Mouse (Mus musculus) heart, embryonic 11.5 days (tissue): ENCODE measurements around the gene Acap2. TPM values are rescaled to one million over a fixed set of nuclear protein-coding genes. Genes with fewer than 3 reads are reported as not detected.

Experiments used
- ATAC-seq: fragments of 200-750 bp; cut with Nextera tagmentation; replicated peaks from 2 replicates; pipeline ENCODE4 v1.8.0; 2017; ENCODE audit warnings: moderate library complexity; ENCODE audit not compliant: insufficient number of reproducible peaks, low FRiP score, low TSS enrichment
- H3K27ac ChIP-seq: fragments of 300-500 bp; sonication (generic); 2 replicates; pipeline ENCODE4 v1.5.1; 2014; ENCODE audit warnings: mild to moderate bottlenecking, low read depth, low read length
- H3K27me3 ChIP-seq: fragments of 300-500 bp; sonication (generic); 2 replicates; pipeline ENCODE4 v1.6.1; 2014; ENCODE audit warnings: mild to moderate bottlenecking, low read length, mixed read lengths; ENCODE audit not compliant: control insufficient read depth, insufficient read depth
- H3K36me3 ChIP-seq: fragments of 300-500 bp; sonication (generic); 2 replicates; pipeline ENCODE4 v1.6.1; 2014; ENCODE audit warnings: mild to moderate bottlenecking, low read length, moderate library complexity, mixed read lengths; ENCODE audit not compliant: control insufficient read depth, insufficient read depth
- H3K4me1 ChIP-seq: fragments of 300-500 bp; sonication (generic); 2 replicates; pipeline ENCODE4 v1.6.1; 2014; ENCODE audit warnings: low read length; ENCODE audit not compliant: control insufficient read depth, insufficient read depth
- H3K4me2 ChIP-seq: fragments of 300-500 bp; sonication (generic); 2 replicates; pipeline ENCODE4 v1.6.1; 2014; ENCODE audit warnings: mild to moderate bottlenecking, moderate library complexity
- H3K4me3 ChIP-seq: fragments of 300-500 bp; sonication (generic); 2 replicates; pipeline ENCODE4 v1.5.1; 2014; ENCODE audit warnings: low read depth, low read length
- H3K9ac ChIP-seq: fragments of 300-500 bp; sonication (generic); 2 replicates; pipeline ENCODE4 v1.6.1; 2014; ENCODE audit warnings: mild to moderate bottlenecking, low read depth, low read length, moderate library complexity
- H3K9me3 ChIP-seq: fragments of 300-500 bp; sonication (generic); replicated peaks from 2 replicates; pipeline ENCODE4 v1.6.1; 2016; ENCODE audit warnings: low read length; ENCODE audit not compliant: control insufficient read depth
- WGBS: fragments of 180-500 bp; shearing (Covaris S2); extraction: QIAGEN DNeasy Blood & Tissue Kit; methylation state at CpG from one replicate; pipeline ENCODE4 v1.1.7; 2014; ENCODE audit not compliant: insufficient replicate concordance; 5-methylcytosine and 5-hydroxymethylcytosine counted together
- polyA plus RNA-seq: library from polyadenylated mRNA; unstranded; fragments of >200 nt; fragmentation: Nextera tagmentation; extraction: Ambion mirVana; gene quantifications from 2 replicates; pipeline ENCODE4 v1.2.1, GENCODE M21; 2014

Acap2 gene
- polyA plus RNA-seq, 1 experiment from 2014 or later, result 14.7 TPM

DNA sequence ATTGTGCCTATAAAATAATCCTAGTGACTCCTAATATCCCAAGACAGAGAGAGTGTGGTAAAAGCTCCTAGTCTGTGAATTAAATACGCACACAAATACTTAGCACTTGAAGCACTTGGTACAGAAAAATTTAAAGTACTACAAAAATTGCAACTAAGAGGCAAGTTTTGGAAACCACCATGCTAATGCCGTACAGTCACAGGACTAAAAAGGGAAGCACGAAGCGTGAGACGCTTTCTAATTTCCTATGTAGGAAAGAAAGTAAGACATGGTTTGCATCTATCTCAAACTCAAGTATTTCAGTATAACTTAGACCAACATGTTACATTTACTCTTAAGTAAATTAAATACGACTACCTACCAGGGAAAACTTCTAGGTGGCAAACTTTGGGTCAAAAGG is 79.4 kb downstream of the Acap2 start:
- H3K4me2 ChIP-seq, result no peak overlapping the region
- H3K4me1 ChIP-seq, result no peaks in the 10 kb centered on the region
- 92% methylated on average over 6 of the region's 6 CpGs for WGBS
- no peak for ATAC-seq
- H3K27ac ChIP-seq, result no peak overlapping the region
- H3K27me3 ChIP-seq, result no peaks in the 10 kb centered on the region
- H3K9me3 ChIP-seq, result no peaks in the 10 kb centered on the region
- H3K9ac ChIP-seq, result no peak overlapping the region
- H3K4me3 ChIP-seq, result no peak overlapping the region
- H3K36me3 ChIP-seq, result no peaks in the 10 kb centered on the region

DNA sequence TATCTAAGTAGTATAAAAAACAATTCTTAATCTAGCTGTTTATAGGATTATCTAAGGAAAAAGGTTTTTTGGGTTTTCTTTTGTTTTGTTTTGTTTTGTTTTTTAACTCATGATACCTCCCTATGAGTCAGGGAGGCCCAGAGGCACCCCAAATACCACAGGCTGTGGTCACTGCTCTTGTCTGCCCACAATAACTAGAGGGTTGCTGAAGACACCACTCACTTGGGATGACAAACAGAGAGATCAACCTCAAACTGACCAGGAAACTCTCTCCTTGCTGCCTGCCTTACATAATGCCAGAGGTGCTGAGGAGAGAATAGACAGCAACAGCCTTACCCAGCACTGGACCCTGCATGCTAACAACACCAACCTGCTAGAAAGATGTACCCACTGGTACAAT is 87.4 kb downstream of the Acap2 start:
- Histone ChIP-seq H3K27me3 (no peaks in the 10 kb centered on the region), H3K4me2 (no peak overlapping the region), H3K4me3 (no peak overlapping the region), H3K9me3 (no peaks in the 10 kb centered on the region), H3K27ac (no peak overlapping the region), H3K4me1 (no peaks in the 10 kb centered on the region), H3K9ac (no peak overlapping the region), H3K36me3 (peaks cover 20% of the 10 kb centered on the region)
- ATAC-seq, result no peak

GRCm38 (mm10) chr16:31101352-31101751 is 99.7 kb downstream of the Acap2 start:
- 51% methylated on average over 2 of the region's 2 CpGs for WGBS
- Histone ChIP-seq H3K4me3 (no peak overlapping the region), H3K9me3 (no peaks in the 10 kb centered on the region), H3K4me1 (no peaks in the 10 kb centered on the region), H3K27me3 (no peaks in the 10 kb centered on the region), H3K9ac (no peak overlapping the region), H3K36me3 (peaks cover 8% of the 10 kb centered on the region), H3K4me2 (no peak overlapping the region), H3K27ac (no peak overlapping the region)
- ATAC-seq, result no peak

GRCm38 (mm10) chr16:31099906-31100305 is 101.1 kb downstream of the Acap2 start:
- H3K36me3 ChIP-seq, result peaks cover 8% of the 10 kb centered on the region
- no peaks in the 10 kb centered on the region for H3K4me1 ChIP-seq
- H3K4me3 ChIP-seq, result no peak overlapping the region
- WGBS, result 89% methylated on average over 1 of the region's 1 CpGs
- H3K9me3 ChIP-seq, result no peaks in the 10 kb centered on the region
- H3K4me2 ChIP-seq, result no peak overlapping the region
- ATAC-seq, result no peak
- H3K27ac ChIP-seq, result no peak overlapping the region
- H3K27me3 ChIP-seq, result no peaks in the 10 kb centered on the region
- no peak overlapping the region for H3K9ac ChIP-seq

GRCm38 (mm10) chr16:31094036-31094435 is 107.0 kb downstream of the Acap2 start:
- H3K36me3 ChIP-seq, result no peaks in the 10 kb centered on the region
- H3K27ac ChIP-seq, result no peak overlapping the region
- H3K27me3 ChIP-seq, result no peaks in the 10 kb centered on the region
- WGBS, result 74% methylated on average over 6 of the region's 6 CpGs
- no peak for ATAC-seq
- H3K9me3 ChIP-seq, result no peaks in the 10 kb centered on the region
- H3K9ac ChIP-seq, result no peak overlapping the region
- no peaks in the 10 kb centered on the region for H3K4me1 ChIP-seq
- H3K4me3 ChIP-seq, result no peak overlapping the region
- H3K4me2 ChIP-seq, result no peak overlapping the region

DNA sequence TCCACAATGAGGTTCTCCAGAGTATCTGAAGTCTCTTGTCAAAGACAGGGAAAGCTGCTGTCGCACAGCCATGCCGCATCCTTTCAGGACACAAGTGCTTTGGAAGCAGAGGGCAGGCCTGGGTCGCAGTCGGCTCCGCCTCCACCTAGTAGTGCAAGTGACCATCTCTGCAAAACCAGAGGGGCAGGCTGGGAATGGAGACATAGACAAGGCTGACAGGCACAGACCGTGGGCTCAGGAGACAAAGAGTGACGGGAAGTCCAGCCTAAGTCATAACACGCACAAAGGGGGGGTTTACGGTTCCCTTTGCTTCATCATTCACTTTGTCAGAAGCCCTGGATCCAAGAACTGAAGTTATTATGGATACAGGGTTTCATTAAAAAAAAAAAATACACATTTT is 107.9 kb downstream of the Acap2 start:
- no peak for ATAC-seq
- H3K27me3 ChIP-seq, result no peaks in the 10 kb centered on the region
- H3K4me2 ChIP-seq, result no peak overlapping the region
- H3K9me3 ChIP-seq, result no peaks in the 10 kb centered on the region
- H3K27ac ChIP-seq, result no peak overlapping the region
- 54% methylated on average over 9 of the region's 9 CpGs for WGBS
- H3K9ac ChIP-seq, result no peak overlapping the region
- H3K36me3 ChIP-seq, result no peaks in the 10 kb centered on the region
- no peak overlapping the region for H3K4me3 ChIP-seq
- H3K4me1 ChIP-seq, result no peaks in the 10 kb centered on the region

GRCm38 (mm10) chr16:31081891-31082290 is 119.2 kb downstream of the Acap2 start:
- Histone ChIP-seq H3K4me1 (peaks cover 5% of the 10 kb centered on the region), H3K4me2 (peak overlapping the region; percentile 100), H3K4me3 (no peak overlapping the region), H3K27ac (no peak overlapping the region), H3K27me3 (no peaks in the 10 kb centered on the region), H3K9ac (no peak overlapping the region), H3K36me3 (no peaks in the 10 kb centered on the region; the same call in 1 of the 2 replicates), H3K9me3 (no peaks in the 10 kb centered on the region)
- 78% methylated on average over 6 of the region's 6 CpGs for WGBS
- ATAC-seq, result no peak

DNA sequence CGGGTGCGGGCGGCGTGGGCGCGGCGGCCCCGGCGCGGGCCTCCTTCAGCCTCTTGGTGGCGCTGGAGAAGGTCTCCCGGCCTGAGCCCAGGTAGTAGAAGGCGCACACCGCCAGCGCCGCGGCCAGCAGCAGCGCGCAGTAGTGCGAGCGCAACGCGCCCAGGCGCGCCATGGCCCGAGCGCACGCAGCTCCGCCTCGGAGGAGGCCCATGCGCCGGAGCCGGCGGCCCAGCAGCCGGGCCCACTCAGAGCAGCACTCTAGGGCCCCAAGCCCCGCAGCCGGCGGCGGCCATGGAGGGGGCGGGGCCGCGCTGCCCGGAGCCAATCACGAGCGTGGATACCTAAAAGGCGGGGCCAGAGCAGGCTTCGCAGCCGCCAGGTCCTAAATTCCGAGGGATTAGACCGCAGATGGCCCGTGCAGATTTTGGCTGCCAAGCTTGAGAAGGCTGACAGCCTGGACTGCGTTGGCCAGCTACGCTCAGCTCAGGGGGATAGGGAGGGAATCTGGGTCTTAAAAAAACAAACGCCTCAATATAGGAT is 119.8 kb downstream of the Acap2 start, which contains the start of gene Xxylt1:
Xxylt1 (minus strand) TSS at position 308 of the 540 bp plus-strand sequence.
- peak; percentile 96 for ATAC-seq
- Histone ChIP-seq H3K4me3 (peak within 1 kb of the TSS; percentile 78), H3K4me1 (peaks cover 5% of the 10 kb centered on the region), H3K27me3 (no peaks in the 10 kb centered on the region), H3K27ac (peak within 1 kb of the TSS; percentile 86), H3K9ac (peak within 1 kb of the TSS; percentile 80), H3K9me3 (no peaks in the 10 kb centered on the region), H3K36me3 (no peaks in the 10 kb centered on the region; the same call in 1 of the 2 replicates), H3K4me2 (peak within 1 kb of the TSS; percentile 100)
- WGBS, result under 1% methylated on average over 54 of the region's 54 CpGs

GRCm38 (mm10) chr16:31080573-31081051 is 120.4 kb downstream of the Acap2 start:
- peak; percentile 52 for ATAC-seq
- under 1% methylated on average over 36 of the region's 36 CpGs for whole genome bisulfite sequencing
- Histone ChIP-seq H3K9me3 (no peaks in the 10 kb centered on the region), H3K4me3 (peak overlapping the region; percentile 78), H3K36me3 (no peaks in the 10 kb centered on the region; the same call in 1 of the 2 replicates), H3K4me1 (peaks cover 5% of the 10 kb centered on the region), H3K9ac (peak overlapping the region; percentile 80), H3K27ac (peak overlapping the region; percentile 86), H3K4me2 (peak overlapping the region; percentile 100), H3K27me3 (no peaks in the 10 kb centered on the region)
